Mouse (Mus musculus) G1E (cell line): ENCODE results near the gene Gm3636.
"Not testable (repeated sequence)": the region's sequence is repeated elsewhere in the genome, so short reads cannot be mapped to it uniquely, and the experiment has no call there.

Source experiments
- CTCF ChIP-seq: IDR thresholded peaks from 2 replicates; pipeline ENCODE4 v1.5.1; 2012; ENCODE audit warnings: low read depth, low read length, inconsistent platforms, mixed read lengths
- POLR2AphosphoS5 ChIP-seq: IDR thresholded peaks from 2 replicates; pipeline ENCODE4 v1.6.1; 2012; ENCODE audit warnings: low read depth, low read length, inconsistent platforms; ENCODE audit not compliant: insufficient replicate concordance

GRCm38 (mm10) chr14:6756384-6757230, 14.5 kb upstream of the Gm3636 start:
- TF ChIP-seq CTCF, POLR2AphosphoS5: not testable (repeated sequence)
